Mouse (Mus musculus) olfactory bulb, adult 2 months (tissue): Measurements from ENCODE around the gene Man1c1.

Experiments
- CTCF ChIP-seq: fragments of 200-500 bp; IDR thresholded peaks from 2 replicates; pipeline ENCODE4 v1.5.1; 2012; ENCODE audit warnings: low read depth, mild to moderate bottlenecking, low read length, moderate library complexity; ENCODE audit not compliant: insufficient read depth
- POLR2A ChIP-seq: fragments of 200-500 bp; IDR thresholded peaks from 2 replicates; pipeline ENCODE4 v1.6.1; 2012; ENCODE audit warnings: mild to moderate bottlenecking, low read depth, low read length, moderate library complexity; ENCODE audit not compliant: insufficient read depth

DNA sequence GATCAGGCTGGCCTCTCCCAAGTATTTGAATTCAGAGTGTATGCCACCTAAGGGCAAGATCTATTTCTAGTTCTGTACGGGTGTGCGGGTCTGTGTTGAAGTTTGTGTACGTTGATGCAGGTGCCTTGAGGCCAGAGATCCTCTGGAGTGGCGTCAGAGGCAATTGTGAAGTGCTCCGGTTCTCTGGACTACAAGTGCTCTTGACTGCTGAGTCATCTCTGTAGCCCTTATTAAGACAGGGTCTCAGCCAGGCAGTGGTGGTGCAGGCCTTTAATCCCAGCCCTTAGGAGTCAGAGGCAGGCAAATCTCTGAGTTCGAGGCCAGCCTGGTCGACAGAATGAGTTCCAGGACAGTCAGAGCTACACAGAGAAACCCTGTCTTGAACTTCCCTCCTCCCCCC, 188.5 kb downstream of the Man1c1 start:
- TF ChIP-seq CTCF (no peak), POLR2A (no peak)
